Mouse (Mus musculus) thymus, adult 2 months (tissue): Measurements from ENCODE around the gene Tmed9.

Experiments
- CTCF ChIP-seq: fragments of 200-500 bp; IDR thresholded peaks from 2 replicates; pipeline ENCODE4 v1.5.1; 2012; ENCODE audit warnings: mild to moderate bottlenecking, control low read depth, low read length, moderate library complexity, borderline replicate concordance; ENCODE audit not compliant: control insufficient read depth, poor library complexity, insufficient read depth; ENCODE audit errors: extremely low read depth
- POLR2A ChIP-seq: fragments of 200-500 bp; IDR thresholded peaks from 2 replicates; pipeline ENCODE4 v1.6.1; 2012; ENCODE audit warnings: mild to moderate bottlenecking, low read length, control low read depth, moderate library complexity; ENCODE audit not compliant: control insufficient read depth, poor library complexity, insufficient read depth; ENCODE audit errors: extremely low read depth

DNA sequence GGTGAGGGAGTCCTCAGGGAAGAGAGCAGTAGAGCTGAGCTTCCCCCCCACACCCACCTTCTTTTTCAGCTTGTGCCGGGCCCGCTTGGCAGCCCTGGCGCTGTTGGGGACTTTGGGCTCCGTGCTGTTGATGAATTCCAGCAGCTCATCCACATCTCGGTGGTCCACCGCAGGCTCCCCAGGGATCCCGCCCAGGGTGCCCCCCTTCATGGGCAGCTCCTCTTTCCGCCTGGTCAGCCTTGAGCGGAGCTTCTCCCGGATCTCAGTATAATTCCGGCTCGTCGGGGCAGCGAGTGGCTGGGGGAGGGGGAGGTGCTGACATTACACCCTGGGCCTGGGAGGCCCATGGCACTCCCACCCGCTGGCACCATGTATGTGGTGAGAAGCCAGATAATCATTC is 24.5 kb upstream of the Tmed9 start:
- TF ChIP-seq CTCF (no peak), POLR2A (no peak)
